Comparison of ENCODE assay signal across 20 mouse cellular contexts in genomic region chr3:84206106-84206505, GRCm38 (mm10). TPM values are rescaled to one million over a fixed set of nuclear protein-coding genes. Genes with fewer than 3 reads are reported as not detected.
"Had no signal": no experiment of that assay in that cellular context is flagged by ENCODE, and none has a peak within 500 bp of the region (broad histone marks: within the 10 kb centered on the region; RNA-seq: fewer than 3 reads in every experiment).

No protein-coding gene starts in this region.

- H3K27me3 ChIP-seq: neural tube, embryonic 13.5 days; neural tube, embryonic 15.5 days had no signal

- DNase-seq: lung, adult 18-20 months; lung, embryonic 14.5 days; lung, postnatal 10 days; lung, postnatal 4 days; midbrain, embryonic 14.5 days; retina, postnatal 1 day; right cerebral cortex, postnatal 25 days; right cerebral cortex, postnatal 4 days; spleen, adult 18-20 months; thymus, adult 18-20 months; thymus, postnatal 14 days; thymus, postnatal 36 days had no signal

- ATAC-seq: midbrain, embryonic 16.5 days had no signal

- H3K9me3 ChIP-seq: neural tube, embryonic 13.5 days; neural tube, embryonic 15.5 days had no signal

- H3K9ac ChIP-seq: lung, embryonic 14.5 days; neural tube, embryonic 13.5 days; neural tube, embryonic 15.5 days had no signal

- H3K4me2 ChIP-seq: lung, embryonic 14.5 days; midbrain, embryonic 11.5 days; neural tube, embryonic 13.5 days; neural tube, embryonic 15.5 days had no signal

- H3K4me3 ChIP-seq: myocyte; neural tube, embryonic 13.5 days; neural tube, embryonic 15.5 days had no signal

- H3K27ac ChIP-seq: neural tube, embryonic 13.5 days; neural tube, embryonic 15.5 days had no signal

RNA-seq across cellular contexts. Expression of gene Gm6525, which starts 32.2 kb away (rescaled TPM):
- total RNA-seq: megakaryocyte, adult 5-6 weeks had no signal
- polyA plus RNA-seq: small intestine, adult 2 months; thymus, postnatal 0 days had no signal

RNA-seq across cellular contexts. Expression of gene Mnd1, which starts 50.5 kb away (rescaled TPM):
- polyA plus RNA-seq: small intestine, adult 2 months had no signal
